Mouse (Mus musculus) G1E (cell line): Measurements from ENCODE around the gene Dio2.

Experiments
- CTCF ChIP-seq: IDR thresholded peaks from 2 replicates; pipeline ENCODE4 v1.5.1; 2012; ENCODE audit warnings: low read depth, low read length, inconsistent platforms, mixed read lengths
- GATA2 ChIP-seq: IDR thresholded peaks from 2 replicates; pipeline ENCODE4 v1.6.1; 2012; ENCODE audit warnings: low read depth, low read length, inconsistent platforms, borderline replicate concordance

GRCm38 (mm10) chr12:90737932-90738331 is 306 bp downstream of the Dio2 start:
- TF ChIP-seq CTCF, result no peak
- TF ChIP-seq GATA2, result no peak
